Mouse (Mus musculus) embryonic fibroblast, embryonic 13.5 days (primary cell): Measurements from ENCODE around the gene Gm9964. TPM values are rescaled to one million over a fixed set of nuclear protein-coding genes. Genes with fewer than 3 reads are reported as not detected.

Experiments used
- H3K27ac ChIP-seq: 2 replicates; pipeline ENCODE4 v1.5.1; 2012; ENCODE audit warnings: low read length, control low read depth, inconsistent platforms; ENCODE audit not compliant: insufficient read depth
- H3K4me1 ChIP-seq: 2 replicates; pipeline ENCODE4 v1.6.1; 2011; ENCODE audit warnings: low read length; ENCODE audit not compliant: control insufficient read depth, insufficient read depth
- H3K4me3 ChIP-seq: 2 replicates; pipeline ENCODE4 v1.5.1; 2011; ENCODE audit warnings: mild to moderate bottlenecking, control low read depth, low read length; ENCODE audit not compliant: insufficient read depth
- CTCF ChIP-seq: IDR thresholded peaks from 2 replicates; pipeline ENCODE4 v1.5.1; 2011; ENCODE audit warnings: mild to moderate bottlenecking, control low read depth, low read length, moderate library complexity, borderline replicate concordance; ENCODE audit not compliant: insufficient read depth
- POLR2A ChIP-seq: IDR thresholded peaks from 2 replicates; pipeline ENCODE4 v1.6.1; 2011; ENCODE audit warnings: low read depth, mild to moderate bottlenecking, control low read depth, low read length, moderate library complexity
- polyA plus RNA-seq: library from polyadenylated mRNA; stranded (reverse); fragments of >200 nt; gene quantifications from 2 replicates; pipeline ENCODE4 v1.2.4, GENCODE M21; 2011; ENCODE audit warnings: low read depth; ENCODE audit not compliant: missing spikeins, insufficient read length

Gm9964 gene
- polyA plus RNA-seq: not detected in 2 replicates

DNA sequence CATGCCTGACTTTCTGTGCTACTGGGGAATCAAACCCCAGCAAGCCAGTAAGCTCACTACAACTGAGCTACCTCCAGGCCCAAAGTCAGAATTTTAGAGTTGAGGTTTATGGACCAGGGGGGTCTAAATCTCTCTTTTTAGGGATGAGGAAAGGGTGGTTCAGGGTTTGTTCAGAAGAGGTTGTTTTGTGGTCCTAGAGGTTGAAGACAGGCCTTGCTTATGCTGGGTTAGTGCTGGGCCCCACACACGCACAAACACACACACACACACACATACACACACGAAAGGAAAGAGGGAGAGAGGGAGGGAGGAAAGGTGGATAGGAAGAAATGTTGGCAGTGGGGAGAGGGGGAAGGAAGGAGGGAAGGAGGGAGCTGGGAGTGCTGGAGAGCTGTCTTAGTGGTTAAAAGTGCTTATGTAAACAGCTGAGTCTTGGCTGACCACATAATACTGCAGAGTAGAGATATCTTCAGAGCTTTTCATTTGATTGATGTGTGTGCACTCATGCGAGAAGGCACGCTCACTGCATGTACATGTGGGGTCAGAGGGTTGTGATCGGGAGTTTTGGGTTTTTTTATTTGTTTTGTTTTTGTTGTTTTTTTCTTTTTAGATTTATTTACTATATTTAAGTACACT is at the start of gene Gm9964:
TSS of gene Gm9964 (minus strand) at position 51 of the 636 bp plus-strand sequence.
- H3K27ac ChIP-seq: no peak within 1 kb of the TSS
- H3K4me1 ChIP-seq: no peaks in the 10 kb centered on the region
- H3K4me3 ChIP-seq: no peak within 1 kb of the TSS
- TF ChIP-seq POLR2A (no peak), CTCF (no peak)

DNA sequence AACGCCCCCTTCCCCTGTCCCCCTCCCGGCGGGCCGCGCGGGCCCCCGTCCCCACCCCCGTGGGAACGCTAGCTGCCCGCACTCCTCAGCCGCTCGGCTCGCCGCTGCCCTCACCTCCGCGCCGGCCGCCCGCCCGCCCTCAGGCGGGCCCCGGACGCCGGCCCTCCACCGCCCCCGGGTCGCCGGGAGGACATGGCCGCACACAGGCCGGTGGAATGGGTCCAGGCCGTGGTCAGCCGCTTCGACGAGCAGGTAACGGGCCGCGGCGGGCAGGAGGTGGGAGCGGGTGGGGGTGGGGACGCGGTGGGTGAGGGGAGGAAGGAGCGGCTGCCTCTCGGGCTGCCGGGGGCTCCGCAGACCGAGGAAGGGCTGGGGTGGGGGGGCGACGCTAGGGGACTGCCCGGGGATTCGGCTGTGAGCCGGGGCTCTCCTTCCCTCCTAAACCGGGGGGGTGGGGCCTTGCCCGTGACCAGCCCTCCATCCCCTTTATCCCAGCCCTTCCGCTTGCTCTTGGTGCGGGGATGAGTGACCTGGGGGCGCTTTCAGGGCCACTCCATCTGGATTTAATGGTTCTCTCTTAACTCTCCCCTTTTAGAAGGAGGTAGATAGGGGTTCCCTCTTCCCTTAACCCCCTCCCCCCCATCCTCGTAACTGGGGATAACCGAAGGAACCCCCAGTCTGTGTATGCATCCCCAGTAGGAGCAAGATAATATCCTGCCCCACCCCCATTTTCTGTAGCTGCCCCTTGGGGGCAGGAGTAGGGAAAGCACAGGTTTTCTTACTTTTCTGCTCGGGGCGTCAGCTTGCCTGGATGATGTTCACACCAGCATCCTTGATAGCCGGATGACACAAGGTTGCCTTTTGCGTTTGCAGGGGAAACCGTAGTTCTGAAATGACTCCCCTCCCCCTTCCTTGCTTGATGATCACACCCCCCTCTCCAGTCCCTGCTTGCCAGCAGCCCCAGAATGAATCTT is 43.4 kb upstream of the Gm9964 start:
- no peak for TF ChIP-seq POLR2A
- no peak for TF ChIP-seq CTCF
- no peak overlapping the region for H3K27ac ChIP-seq
- peaks cover 6% of the 10 kb centered on the region; the same call in 1 of the 2 replicates for H3K4me1 ChIP-seq
- peak overlapping the region; percentile 73 for H3K4me3 ChIP-seq

DNA sequence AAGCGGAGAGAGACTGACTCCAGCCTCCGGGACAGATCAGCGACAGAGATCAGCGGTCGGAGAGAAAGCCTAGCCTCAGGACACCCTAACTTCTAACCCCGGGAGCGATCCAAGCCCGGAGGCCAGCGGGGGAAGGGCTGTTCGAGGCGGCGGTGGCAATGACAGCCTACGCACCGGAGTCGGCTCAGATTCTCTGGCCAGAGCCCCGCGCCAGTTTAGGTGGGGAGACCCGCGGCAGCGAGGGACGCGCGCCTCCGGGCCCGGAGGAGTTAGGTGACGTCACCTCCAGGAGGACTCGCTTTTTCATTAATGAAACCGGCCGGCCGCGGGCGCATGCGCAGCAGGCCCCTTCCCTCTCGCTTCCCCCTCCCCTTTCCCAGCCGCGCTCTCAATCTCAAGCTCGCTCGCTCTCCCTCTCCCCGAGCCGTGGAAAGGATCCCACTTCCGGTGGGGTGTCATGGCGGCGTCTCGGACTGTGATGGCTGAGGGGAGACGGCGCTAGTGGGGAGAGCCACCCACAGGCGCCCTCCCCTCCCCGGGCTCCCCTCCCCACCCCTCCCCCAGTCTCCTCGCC is 42.6 kb upstream of the Gm9964 start, which contains the start of gene Nf1:
TSS of gene Nf1 (plus strand) at position 460 of the 574 bp plus-strand sequence.
- TF ChIP-seq CTCF (no peak), POLR2A (peak; percentile 73)
- Histone ChIP-seq H3K27ac (peak within 1 kb of the TSS; percentile 84), H3K4me1 (peaks cover 6% of the 10 kb centered on the region; the same call in 1 of the 2 replicates)

GRCm38 (mm10) chr11:79338621-79339020 is 41.9 kb upstream of the Gm9964 start:
- peak overlapping the region; percentile 70 for H3K4me3 ChIP-seq
- no peak for TF ChIP-seq CTCF
- peak; percentile 23; the same call in 1 of the 2 replicates for TF ChIP-seq POLR2A
- peak overlapping the region; percentile 84 for H3K27ac ChIP-seq
- peaks cover 6% of the 10 kb centered on the region; the same call in 1 of the 2 replicates for H3K4me1 ChIP-seq

More for the DNA sequence above, 42.6 kb upstream of the Gm9964 start, which contains the start of gene Nf1:
- H3K4me3 ChIP-seq: peak within 1 kb of the TSS; percentile 73

- Histone ChIP-seq H3K4me3 (no peak overlapping the region), H3K27ac (no peak overlapping the region), H3K4me1 (peaks cover 6% of the 10 kb centered on the region; the same call in 1 of the 2 replicates)
- TF ChIP-seq POLR2A (no peak), CTCF (0 out of 2 replicates have a peak, but pooled peaks have one; percentile 14)
Observed at GRCm38 (mm10) chr11:79336722-79337267, 40.1 kb upstream of the Gm9964 start.

DNA sequence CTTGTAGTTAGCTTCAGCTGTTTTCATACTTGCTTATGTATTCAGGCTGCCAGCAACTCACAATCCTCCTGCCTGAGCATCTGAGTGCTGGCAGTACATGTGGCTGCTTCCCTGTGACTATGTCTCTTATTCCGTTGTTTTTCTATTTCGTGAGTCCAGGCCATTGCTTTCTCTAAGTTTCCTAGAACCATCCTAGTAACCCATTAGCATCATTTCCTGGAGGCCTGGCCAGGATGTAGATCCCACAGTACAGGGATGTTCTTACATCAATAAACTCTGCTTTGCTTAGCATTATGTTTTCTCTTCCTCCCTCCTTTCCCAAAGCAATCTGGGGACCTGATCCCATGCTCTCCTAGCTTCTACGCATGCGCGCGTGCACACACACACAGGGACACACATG is 38.4 kb upstream of the Gm9964 start:
- TF ChIP-seq POLR2A (no peak), CTCF (no peak)
- 0 out of 2 replicates have a peak, but pooled peaks cover 3% of the 10 kb centered on the region for H3K4me1 ChIP-seq
- no peak overlapping the region for H3K27ac ChIP-seq
- no peak overlapping the region for H3K4me3 ChIP-seq

- H3K27ac ChIP-seq: no peak overlapping the region
- H3K4me1 ChIP-seq: no peaks in the 10 kb centered on the region
- no peak for TF ChIP-seq POLR2A
- TF ChIP-seq CTCF: no peak
- H3K4me3 ChIP-seq: no peak overlapping the region
Observed at GRCm38 (mm10) chr11:79329585-79329984, 32.9 kb upstream of the Gm9964 start.

DNA sequence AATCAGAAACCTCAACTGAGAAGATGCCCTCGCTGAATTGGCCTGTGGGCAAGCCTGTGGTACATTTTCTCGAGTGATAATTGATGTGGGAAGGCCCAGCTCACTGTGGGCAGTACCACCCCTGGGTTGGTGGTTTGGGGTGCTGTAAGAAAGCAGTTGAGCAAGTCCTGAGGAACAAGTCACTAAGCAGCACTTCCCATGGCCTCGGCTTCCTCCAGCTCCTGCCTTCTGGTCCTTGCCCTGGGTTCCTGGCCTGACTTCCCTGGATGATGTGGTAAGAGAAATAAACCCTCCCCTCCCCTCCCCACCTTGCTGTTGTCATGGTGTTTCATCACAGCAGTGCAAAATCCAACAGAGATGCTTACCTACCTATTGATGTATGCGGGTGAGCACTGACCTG is 31.4 kb upstream of the Gm9964 start:
- Histone ChIP-seq H3K4me3 (no peak overlapping the region), H3K4me1 (no peaks in the 10 kb centered on the region), H3K27ac (no peak overlapping the region)
- TF ChIP-seq POLR2A (no peak), CTCF (no peak)

DNA sequence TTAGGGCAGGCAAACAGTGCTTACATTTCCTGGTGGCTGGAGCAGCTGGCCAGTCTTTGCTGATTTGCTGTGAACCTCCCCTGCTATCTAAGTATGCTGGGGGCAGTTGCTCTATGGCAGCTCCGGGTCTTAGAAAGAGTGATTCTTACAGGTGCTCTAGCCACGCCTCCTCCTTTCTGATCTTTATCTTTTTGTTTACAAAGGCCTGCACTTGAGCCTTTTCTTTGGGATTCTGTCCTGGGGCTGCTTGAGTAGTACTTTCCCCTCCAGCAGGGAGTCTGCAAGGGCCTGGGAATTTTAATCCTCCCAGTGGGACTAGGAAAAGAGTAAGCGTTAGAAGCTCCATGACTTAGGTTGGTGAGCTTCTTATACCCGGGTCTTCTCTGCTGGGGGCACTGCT is 30.4 kb upstream of the Gm9964 start:
- Histone ChIP-seq H3K4me1 (no peaks in the 10 kb centered on the region), H3K27ac (no peak overlapping the region), H3K4me3 (no peak overlapping the region)
- TF ChIP-seq POLR2A (no peak), CTCF (no peak)
